Mouse (Mus musculus): Measurements from ENCODE around the gene Gm11444.

Gm11444 gene

GRCm38 (mm10) chr11:85835753-85836522 is 14.2 kb downstream of the Gm11444 start:
- DNase-seq (ENCODE audit: low read depth): no peak

GRCm38 (mm10) chr11:85835001-85835752 is 15.0 kb downstream of the Gm11444 start:
- DNase-seq (ENCODE audit: low read depth): no peak

DNA sequence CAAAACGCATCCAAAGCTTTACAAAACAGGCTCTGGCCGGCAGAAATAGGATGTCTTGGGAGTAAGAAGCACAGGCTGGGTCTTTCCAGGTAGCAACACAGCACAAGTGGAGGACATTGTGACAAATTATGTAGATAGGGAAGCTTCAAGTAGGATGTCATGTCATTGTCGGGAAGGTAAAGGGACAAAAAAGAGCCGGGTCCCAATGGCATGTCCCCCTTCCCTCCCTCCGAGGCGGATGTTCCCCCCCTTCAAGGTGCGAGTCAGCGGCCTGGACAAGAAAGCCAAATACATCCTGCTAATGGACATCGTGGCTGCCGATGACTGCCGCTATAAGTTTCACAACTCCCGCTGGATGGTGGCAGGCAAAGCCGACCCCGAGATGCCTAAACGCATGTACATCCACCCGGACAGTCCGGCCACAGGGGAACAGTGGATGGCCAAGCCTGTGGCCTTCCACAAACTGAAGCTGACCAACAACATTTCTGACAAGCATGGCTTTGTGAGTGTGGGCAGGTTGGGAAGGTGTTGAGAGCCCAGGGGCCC is 15.7 kb downstream of the Gm11444 start:
- DNase-seq (ENCODE audit: low read depth): no peak

GRCm38 (mm10) chr11:85833761-85834385 is 16.3 kb downstream of the Gm11444 start:
- no peak for DNase-seq (ENCODE audit: low read depth)

- DNase-seq (ENCODE audit: low read depth): no peak
Observed at GRCm38 (mm10) chr11:85833081-85833521, 17.0 kb downstream of the Gm11444 start.

GRCm38 (mm10) chr11:85832231-85832924 is 17.8 kb downstream of the Gm11444 start, which contains the start of gene Tbx2:
Gene Tbx2, plus strand, starts transcription at chr11:85832551.
- DNase-seq (ENCODE audit: low read depth): no peak

DNA sequence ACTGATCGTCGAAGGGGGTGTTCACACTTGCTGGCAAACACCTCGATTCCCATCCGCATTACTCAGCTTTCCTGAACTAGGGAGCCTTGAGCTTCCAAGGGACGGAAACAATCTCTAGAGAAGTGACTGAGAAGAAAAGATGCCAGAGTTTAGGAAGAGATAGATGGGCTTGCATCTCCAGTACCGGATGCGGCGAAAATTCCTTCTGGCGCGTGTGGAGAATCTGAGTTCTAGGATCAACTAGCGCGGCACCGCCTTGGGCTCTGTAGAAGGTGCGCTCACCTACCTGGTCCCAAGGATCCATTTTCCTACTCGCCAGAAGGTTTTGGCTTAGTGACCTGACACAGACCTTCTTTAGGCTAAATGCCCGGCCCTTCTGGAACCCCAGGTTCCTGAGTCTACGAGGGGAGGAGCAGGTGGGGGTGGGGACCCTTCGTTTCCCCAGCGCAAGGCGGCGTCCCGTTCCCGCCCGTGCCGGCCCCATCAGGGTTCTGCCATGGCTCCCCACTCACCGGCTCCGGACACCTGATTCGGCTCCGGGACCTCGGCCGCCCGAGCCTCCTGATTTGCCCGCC is 18.4 kb downstream of the Gm11444 start:
- DNase-seq (ENCODE audit: low read depth): no peak

GRCm38 (mm10) chr11:85830901-85831341 is 19.2 kb downstream of the Gm11444 start:
- DNase-seq (ENCODE audit: low read depth): no peak

- no peak for DNase-seq (ENCODE audit: low read depth)
Observed at GRCm38 (mm10) chr11:85829520-85830440, 20.4 kb downstream of the Gm11444 start.

DNA sequence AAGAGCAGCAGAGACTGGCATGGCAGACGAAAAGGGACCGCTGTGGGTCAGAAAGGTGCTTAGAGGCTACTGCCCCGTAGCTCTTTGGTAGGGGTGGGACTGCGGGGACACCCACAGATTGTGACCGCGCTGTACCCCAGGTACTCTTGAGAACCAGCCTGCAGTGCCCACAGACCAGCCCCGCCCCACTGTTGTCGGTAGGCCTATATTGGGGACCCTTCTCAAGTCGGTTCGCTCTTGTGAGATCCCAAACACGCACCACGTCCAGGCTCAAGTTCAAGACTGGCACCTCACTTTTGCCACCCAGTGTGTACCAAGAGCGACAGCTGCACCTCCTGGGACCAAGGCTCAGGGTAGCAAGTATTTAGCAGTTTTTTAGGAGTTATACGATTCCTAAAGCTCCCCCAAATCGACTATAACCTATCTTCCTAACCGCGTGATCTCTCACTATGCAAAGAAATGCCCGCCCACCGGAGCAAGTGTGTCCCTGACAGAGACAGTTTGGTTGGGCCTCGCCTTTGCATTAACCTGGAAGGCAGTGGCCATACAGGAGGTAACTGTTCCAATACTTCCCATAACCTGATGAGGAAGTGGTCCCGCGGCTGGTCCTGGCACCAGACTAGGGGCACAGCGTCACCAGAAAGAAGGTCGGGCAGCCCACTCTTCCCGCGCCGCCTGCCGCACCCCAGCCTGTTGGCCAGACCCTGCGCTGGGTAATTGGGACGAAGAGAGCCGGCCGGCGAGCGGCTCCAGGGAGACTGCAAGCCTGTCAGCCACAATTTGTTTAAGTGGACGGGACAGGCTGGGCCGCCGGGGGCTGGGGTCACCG is 21.2 kb downstream of the Gm11444 start:
- no peak for DNase-seq (ENCODE audit: low read depth)

DNA sequence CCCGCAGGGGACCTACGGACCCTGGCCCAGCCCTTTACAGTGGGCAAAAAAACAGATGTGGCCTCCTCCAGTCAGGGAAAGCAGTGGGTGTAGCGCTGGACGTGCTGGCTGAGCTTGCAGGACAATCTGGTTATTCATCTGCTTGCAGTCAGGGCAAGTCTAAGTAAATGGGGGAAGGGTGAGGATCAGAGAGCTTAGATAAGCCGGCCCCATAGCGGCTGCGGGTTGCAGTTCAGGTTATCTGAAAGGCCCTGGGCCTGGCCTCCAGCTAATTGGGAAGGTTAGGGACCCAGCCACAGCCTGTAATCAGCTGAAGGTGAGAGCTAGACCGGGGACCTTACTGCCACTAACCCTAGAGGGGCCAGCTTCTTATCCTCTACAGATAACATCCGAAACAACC is 22.8 kb downstream of the Gm11444 start:
- no peak for DNase-seq (ENCODE audit: low read depth)

GRCm38 (mm10) chr11:85825823-85826222 is 24.3 kb downstream of the Gm11444 start:
- DNase-seq (ENCODE audit: low read depth): no peak

- DNase-seq (ENCODE audit: low read depth): no peak
Observed at GRCm38 (mm10) chr11:85825031-85825430, 25.1 kb downstream of the Gm11444 start.

DNA sequence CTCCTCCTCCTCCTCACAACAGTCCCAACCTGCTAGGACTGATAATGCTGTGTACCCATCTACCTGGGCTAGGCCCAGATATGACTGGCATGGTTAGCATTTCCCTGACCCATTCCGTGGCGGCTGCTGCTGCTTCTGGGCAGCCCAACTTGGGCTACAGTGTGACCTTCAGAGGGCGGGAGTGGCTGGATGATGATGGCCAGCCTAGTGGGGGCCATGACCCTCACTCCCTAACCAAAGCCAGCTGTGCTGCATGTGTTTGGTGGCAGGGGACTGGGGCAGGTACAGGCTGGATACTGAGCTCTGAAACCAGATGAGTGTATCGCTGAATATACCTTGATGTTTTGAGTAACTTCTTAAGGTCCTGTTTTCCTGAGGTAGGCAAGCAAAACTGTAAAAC is 26.3 kb downstream of the Gm11444 start:
- no peak for DNase-seq (ENCODE audit: low read depth)

DNA sequence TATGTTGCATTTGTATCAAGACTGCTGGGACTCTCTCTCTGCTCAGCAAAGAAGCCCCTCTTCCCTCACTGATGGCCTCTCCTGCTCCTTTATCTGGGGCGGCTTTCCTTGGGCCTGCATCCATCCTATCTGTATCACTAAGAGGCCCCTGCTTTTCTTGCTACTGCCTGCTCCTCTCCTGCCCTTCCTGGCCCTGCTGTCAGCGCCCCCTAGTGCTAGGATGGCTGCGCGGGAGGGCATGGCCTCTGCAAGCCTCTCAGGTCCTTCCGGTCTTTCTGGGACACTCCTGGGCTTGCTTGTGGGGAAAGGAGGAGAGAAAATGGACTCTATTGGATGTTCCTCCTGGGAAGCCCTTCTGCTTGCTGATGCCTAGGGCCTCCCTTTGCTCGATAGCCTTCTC is 27.0 kb downstream of the Gm11444 start:
- DNase-seq (ENCODE audit: low read depth): peak; percentile 53

- no peak for DNase-seq (ENCODE audit: low read depth)
Observed at GRCm38 (mm10) chr11:85821659-85822058, 28.5 kb downstream of the Gm11444 start.

- no peak for DNase-seq (ENCODE audit: low read depth)
Observed at GRCm38 (mm10) chr11:85820959-85821358, 29.2 kb downstream of the Gm11444 start.

GRCm38 (mm10) chr11:85818401-85818800 is 31.7 kb downstream of the Gm11444 start:
- DNase-seq (ENCODE audit: low read depth): no peak

GRCm38 (mm10) chr11:85816471-85816870 is 33.7 kb downstream of the Gm11444 start:
- DNase-seq (ENCODE audit: low read depth): no peak

Measured in naive thymus-derived CD4-positive, alpha-beta T cell, adult 2 months (primary cell).